11 mouse cellular contexts compared by ENCODE assay signal in genomic region chr9:44317452-44317851, GRCm38 (mm10). TPM values are rescaled to one million over a fixed set of nuclear protein-coding genes. Genes with fewer than 3 reads are reported as not detected.
DNase-seq lines count a peak whose midpoint lies in the region; ATAC-seq lines count a peak whose summit lies in the region.
"Had no signal": no experiment of that assay in that cellular context is flagged by ENCODE, and none has a peak within 500 bp of the region (broad histone marks: within the 10 kb centered on the region; RNA-seq: fewer than 3 reads in every experiment).

No protein-coding gene starts in this region.

- no peak overlapping the region for H3K4me3 ChIP-seq in hindbrain, embryonic 14.5 days (replicated peaks; ENCODE audit: low read length)
- H3K4me3 ChIP-seq in hindbrain, embryonic 10.5 days = no peak overlapping the region
- H3K4me3 ChIP-seq in intestine, embryonic 16.5 days (ENCODE audit: low read length) = 0 out of 2 replicates have a peak overlapping the region, but pooled peaks have one; percentile 90
- H3K4me3 ChIP-seq in midbrain, embryonic 14.5 days (replicated peaks; ENCODE audit: low read depth, low read length) = no peak overlapping the region

- peak; percentile 52 for DNase-seq in cerebellum, adult 9-10 months
- no peak for DNase-seq in hindbrain, embryonic 14.5 days (ENCODE audit: low spot score)
- DNase-seq in hindbrain, embryonic 10.5 days (ENCODE audit: low spot score) = no peak
- no peak for DNase-seq in midbrain, embryonic 14.5 days
- no peak for DNase-seq in urinary bladder, postnatal 14 days (ENCODE audit: low spot score)
- no peak for DNase-seq in adrenal gland, adult 2 months
- DNase-seq: embryo, embryonic 11 days; lung, postnatal 4 days had no signal

- H3K27me3 ChIP-seq in hindbrain, embryonic 14.5 days (ENCODE audit: control insufficient read depth, insufficient read depth, low read length) = no peaks in the 10 kb centered on the region
- peaks cover 18% of the 10 kb centered on the region; the same call in 1 of the 2 replicates for H3K27me3 ChIP-seq in hindbrain, embryonic 10.5 days (ENCODE audit: insufficient read depth, poor library complexity, severe bottlenecking)
- H3K27me3 ChIP-seq in intestine, embryonic 16.5 days (replicated peaks; ENCODE audit: control insufficient read depth, insufficient read depth, low read length) = no peaks in the 10 kb centered on the region
- no peaks in the 10 kb centered on the region for H3K27me3 ChIP-seq in midbrain, embryonic 14.5 days (ENCODE audit: control insufficient read depth, insufficient read depth, low read length)
- H3K27me3 ChIP-seq: Patski had no signal

- H3K27ac ChIP-seq in hindbrain, embryonic 14.5 days = no peak overlapping the region
- no peak overlapping the region for H3K27ac ChIP-seq in hindbrain, embryonic 10.5 days
- no peak overlapping the region for H3K27ac ChIP-seq in intestine, embryonic 16.5 days (ENCODE audit: low read length)
- H3K27ac ChIP-seq in midbrain, embryonic 14.5 days (replicated peaks; ENCODE audit: low read depth, low read length) = no peak overlapping the region

- peaks cover 36% of the 10 kb centered on the region for H3K4me1 ChIP-seq in hindbrain, embryonic 14.5 days (replicated peaks; ENCODE audit: control insufficient read depth, insufficient read depth, low read length)
- peaks cover 38% of the 10 kb centered on the region for H3K4me1 ChIP-seq in hindbrain, embryonic 10.5 days (replicated peaks)
- H3K4me1 ChIP-seq in intestine, embryonic 16.5 days (ENCODE audit: control insufficient read depth, insufficient read depth, low read length) = peaks cover 18% of the 10 kb centered on the region
- H3K4me1 ChIP-seq in midbrain, embryonic 14.5 days (ENCODE audit: control insufficient read depth, insufficient read depth, low read length) = peaks cover 33% of the 10 kb centered on the region

- H3K36me3 ChIP-seq in hindbrain, embryonic 14.5 days (replicated peaks; ENCODE audit: control insufficient read depth, insufficient read depth) = peaks cover 41% of the 10 kb centered on the region
- H3K36me3 ChIP-seq in hindbrain, embryonic 10.5 days = peaks cover 49% of the 10 kb centered on the region
- H3K36me3 ChIP-seq in intestine, embryonic 16.5 days (ENCODE audit: control insufficient read depth, insufficient read depth, low read length) = peaks cover 10% of the 10 kb centered on the region; the same call in 1 of the 2 replicates
- peaks cover 40% of the 10 kb centered on the region for H3K36me3 ChIP-seq in midbrain, embryonic 14.5 days (ENCODE audit: control insufficient read depth, insufficient read depth, low read length)

- no peak for ATAC-seq in cerebellum, adult (ENCODE audit: insufficient number of reproducible peaks, low FRiP score, low TSS enrichment)
- ATAC-seq in hindbrain, embryonic 14.5 days (ENCODE audit: low FRiP score) = no peak
- ATAC-seq in intestine, embryonic 16.5 days = no peak
- ATAC-seq in midbrain, embryonic 14.5 days (ENCODE audit: low FRiP score, low TSS enrichment) = no peak
- ATAC-seq: Patski had no signal

- H3K9me3 ChIP-seq in hindbrain, embryonic 14.5 days (ENCODE audit: control insufficient read depth, low read length) = no peaks in the 10 kb centered on the region
- H3K9me3 ChIP-seq in hindbrain, embryonic 10.5 days = no peaks in the 10 kb centered on the region
- no peaks in the 10 kb centered on the region for H3K9me3 ChIP-seq in intestine, embryonic 16.5 days (ENCODE audit: control insufficient read depth, low read length)
- no peaks in the 10 kb centered on the region for H3K9me3 ChIP-seq in midbrain, embryonic 14.5 days (ENCODE audit: control insufficient read depth, low read length)

- H3K4me2 ChIP-seq in hindbrain, embryonic 14.5 days (replicated peaks) = peak overlapping the region; percentile 93
- no peak overlapping the region; the same call in 1 of the 2 replicates for H3K4me2 ChIP-seq in intestine, embryonic 16.5 days (ENCODE audit: low read depth, low read length)
- peak overlapping the region; percentile 87 for H3K4me2 ChIP-seq in midbrain, embryonic 14.5 days (ENCODE audit: low read length)

- no peak overlapping the region for H3K9ac ChIP-seq in hindbrain, embryonic 14.5 days
- H3K9ac ChIP-seq in intestine, embryonic 16.5 days (ENCODE audit: low read depth, low read length) = no peak overlapping the region
- no peak overlapping the region for H3K9ac ChIP-seq in midbrain, embryonic 14.5 days (replicated peaks; ENCODE audit: low read length)

- WGBS in hindbrain, embryonic 14.5 days = 68% methylated on average over 4 of the region's 4 CpGs
- WGBS in hindbrain, embryonic 10.5 days = 71% methylated on average over 4 of the region's 4 CpGs
- WGBS in intestine, embryonic 16.5 days = 71% methylated on average over 4 of the region's 4 CpGs
- 58% methylated on average over 4 of the region's 4 CpGs for WGBS in midbrain, embryonic 14.5 days

RNA-seq across cellular contexts. Expression of gene C2cd2l, which starts 2.6 kb away (rescaled TPM):
- polyA plus RNA-seq in hindbrain, embryonic 14.5 days (2014; fragmentation: Nextera tagmentation; extraction: Ambion mirVana) = 24.0 and 25.6 TPM in 2 replicates
- polyA plus RNA-seq in hindbrain, embryonic 10.5 days (2016; fragmentation: Nextera tagmentation; extraction: Ambion mirVana) = 9.8 and 17.5 TPM in 2 replicates
- 15.3 and 16.5 TPM in 2 replicates for polyA plus RNA-seq in intestine, embryonic 16.5 days (2015; fragmentation: Nextera tagmentation; extraction: Ambion mirVana)
- 25.2 and 25.5 TPM in 2 replicates for polyA plus RNA-seq in midbrain, embryonic 14.5 days (2014; fragmentation: Nextera tagmentation; extraction: Ambion mirVana)
- 10 to 100 TPM; 46.1 to 59.0 TPM for total RNA-seq in adrenal gland, adult 2 months (2021)
- 100 and 106 TPM in 2 replicates for polyA plus RNA-seq in adrenal gland, adult 2 months (2012; rRNA removed)

RNA-seq across cellular contexts. Expression of gene Dpagt1, which starts 8.4 kb away (rescaled TPM):
- polyA plus RNA-seq in hindbrain, embryonic 14.5 days (2014; fragmentation: Nextera tagmentation; extraction: Ambion mirVana) = 34.6 and 36.1 TPM in 2 replicates
- polyA plus RNA-seq in hindbrain, embryonic 10.5 days (2016; fragmentation: Nextera tagmentation; extraction: Ambion mirVana) = 46.2 and 46.7 TPM in 2 replicates
- 39.3 and 42.7 TPM in 2 replicates for polyA plus RNA-seq in intestine, embryonic 16.5 days (2015; fragmentation: Nextera tagmentation; extraction: Ambion mirVana)
- 37.0 and 40.5 TPM in 2 replicates for polyA plus RNA-seq in midbrain, embryonic 14.5 days (2014; fragmentation: Nextera tagmentation; extraction: Ambion mirVana)
- 10 to 100 TPM; 28.2 to 36.1 TPM for total RNA-seq in adrenal gland, adult 2 months (2021)
- polyA plus RNA-seq in adrenal gland, adult 2 months (2012; rRNA removed) = 55.8 and 68.2 TPM in 2 replicates

RNA-seq across cellular contexts. Expression of gene Hinfp, which starts 12.0 kb away (rescaled TPM):
- polyA plus RNA-seq in hindbrain, embryonic 14.5 days (2014; fragmentation: Nextera tagmentation; extraction: Ambion mirVana) = 17.4 and 17.9 TPM in 2 replicates
- polyA plus RNA-seq in hindbrain, embryonic 10.5 days (2016; fragmentation: Nextera tagmentation; extraction: Ambion mirVana) = 30.0 and 30.7 TPM in 2 replicates
- 17.8 and 19.4 TPM in 2 replicates for polyA plus RNA-seq in intestine, embryonic 16.5 days (2015; fragmentation: Nextera tagmentation; extraction: Ambion mirVana)
- polyA plus RNA-seq in midbrain, embryonic 14.5 days (2014; fragmentation: Nextera tagmentation; extraction: Ambion mirVana) = 15.9 and 24.7 TPM in 2 replicates
- 10 to 100 TPM; 16.6 to 24.9 TPM for total RNA-seq in adrenal gland, adult 2 months (2021)
- 13.5 and 13.8 TPM in 2 replicates for polyA plus RNA-seq in adrenal gland, adult 2 months (2012; rRNA removed)

RNA-seq across cellular contexts. Expression of gene H2afx, which starts 17.0 kb away (rescaled TPM):
- polyA plus RNA-seq in hindbrain, embryonic 14.5 days (2014; fragmentation: Nextera tagmentation; extraction: Ambion mirVana) = 102 and 107 TPM in 2 replicates
- polyA plus RNA-seq in hindbrain, embryonic 10.5 days (2016; fragmentation: Nextera tagmentation; extraction: Ambion mirVana) = 548 and 554 TPM in 2 replicates
- polyA plus RNA-seq in intestine, embryonic 16.5 days (2015; fragmentation: Nextera tagmentation; extraction: Ambion mirVana) = 268 and 278 TPM in 2 replicates
- polyA plus RNA-seq in midbrain, embryonic 14.5 days (2014; fragmentation: Nextera tagmentation; extraction: Ambion mirVana) = 98.1 and 128 TPM in 2 replicates
- 10 to 100 TPM; 28.1 to 37.4 TPM for total RNA-seq in adrenal gland, adult 2 months (2021)
- 124 and 134 TPM in 2 replicates for polyA plus RNA-seq in adrenal gland, adult 2 months (2012; rRNA removed)

RNA-seq across cellular contexts. Expression of gene Hmbs, which starts 26.6 kb away (rescaled TPM):
- 60.8 and 62.2 TPM in 2 replicates for polyA plus RNA-seq in hindbrain, embryonic 14.5 days (2014; fragmentation: Nextera tagmentation; extraction: Ambion mirVana)
- polyA plus RNA-seq in hindbrain, embryonic 10.5 days (2016; fragmentation: Nextera tagmentation; extraction: Ambion mirVana) = 155 and 184 TPM in 2 replicates
- 134 and 155 TPM in 2 replicates for polyA plus RNA-seq in intestine, embryonic 16.5 days (2015; fragmentation: Nextera tagmentation; extraction: Ambion mirVana)
- 53.5 and 64.7 TPM in 2 replicates for polyA plus RNA-seq in midbrain, embryonic 14.5 days (2014; fragmentation: Nextera tagmentation; extraction: Ambion mirVana)
- total RNA-seq in adrenal gland, adult 2 months (2021) = 10 to 100 TPM; 80.7 to 92.6 TPM
- polyA plus RNA-seq in adrenal gland, adult 2 months (2012; rRNA removed) = 75.0 and 80.6 TPM in 2 replicates
